Mouse (Mus musculus) stomach, embryonic 16.5 days (tissue): ENCODE data around the gene Wdtc1. TPM values are rescaled to one million over a fixed set of nuclear protein-coding genes. Genes with fewer than 3 reads are reported as not detected.

Experiments used
- ATAC-seq: fragments of 200-750 bp; cut with Nextera tagmentation; 2 replicates; pipeline ENCODE4 v1.8.0; 2017; ENCODE audit warnings: moderate number of reproducible peaks, moderate TSS enrichment; ENCODE audit not compliant: insufficient read depth, low FRiP score
- H3K27ac ChIP-seq: fragments of 300-500 bp; sonication (generic); 2 replicates; pipeline ENCODE4 v1.5.1; 2014; ENCODE audit warnings: low read length
- H3K27me3 ChIP-seq: fragments of 300-500 bp; sonication (generic); 2 replicates; pipeline ENCODE4 v1.6.1; 2014; ENCODE audit warnings: low read length, control low read depth, mixed read lengths; ENCODE audit not compliant: control insufficient read depth, insufficient read depth
- H3K36me3 ChIP-seq: fragments of 300-500 bp; sonication (generic); 2 replicates; pipeline ENCODE4 v1.6.1; 2014; ENCODE audit warnings: low read length; ENCODE audit not compliant: control insufficient read depth, insufficient read depth
- H3K4me1 ChIP-seq: fragments of 300-500 bp; sonication (generic); 2 replicates; pipeline ENCODE4 v1.6.1; 2014; ENCODE audit warnings: low read length, control low read depth, mixed read lengths; ENCODE audit not compliant: control insufficient read depth, insufficient read depth
- H3K4me2 ChIP-seq: fragments of 300-500 bp; sonication (generic); 2 replicates; pipeline ENCODE4 v1.6.1; 2014; ENCODE audit warnings: low read depth, low read length, mixed read lengths
- H3K4me3 ChIP-seq: fragments of 300-500 bp; sonication (generic); replicated peaks from 2 replicates; pipeline ENCODE4 v1.5.1; 2014; ENCODE audit warnings: mild to moderate bottlenecking, low read length
- H3K9ac ChIP-seq: fragments of 300-500 bp; sonication (generic); 2 replicates; pipeline ENCODE4 v1.6.1; 2014; ENCODE audit warnings: low read length
- H3K9me3 ChIP-seq: fragments of 300-500 bp; sonication (generic); replicated peaks from 2 replicates; pipeline ENCODE4 v1.6.1; 2016; ENCODE audit warnings: low read length, control low read depth; ENCODE audit not compliant: control insufficient read depth
- WGBS: fragments of 180-500 bp; shearing (Covaris S2); extraction: QIAGEN DNeasy Blood & Tissue Kit; methylation state at CpG from one replicate; pipeline ENCODE4 v1.1.7; 2014; 5-methylcytosine and 5-hydroxymethylcytosine counted together
- microRNA-seq: library from miRNA; unstranded; fragments of <30 nt; microRNA quantifications from one replicate; pipeline ENCODE4, GENCODE M21; 2016
- polyA plus RNA-seq: library from polyadenylated mRNA; unstranded; fragments of >200 nt; fragmentation: Nextera tagmentation; extraction: Ambion mirVana; gene quantifications from 2 replicates; pipeline ENCODE4 v1.2.1, GENCODE M21; 2015

Wdtc1 gene
- polyA plus RNA-seq, 1 experiment from 2014 or later: 14.8 TPM

- H3K27me3 ChIP-seq: peaks cover 13% of the 10 kb centered on the region
- peaks cover 17% of the 10 kb centered on the region for H3K4me1 ChIP-seq
- no peak overlapping the region for H3K27ac ChIP-seq
- no peak for ATAC-seq
- H3K4me3 ChIP-seq: no peak overlapping the region
- H3K9ac ChIP-seq: no peak overlapping the region
- 70% methylated on average over 1 of the region's 1 CpGs for WGBS
- H3K36me3 ChIP-seq: no peaks in the 10 kb centered on the region
- no peaks in the 10 kb centered on the region for H3K9me3 ChIP-seq
- no peak overlapping the region for H3K4me2 ChIP-seq
These were observed 109.0 kb downstream of the Wdtc1 start for GRCm38 (mm10) chr4:133244289-133244688.

- 25% methylated on average over 13 of the region's 13 CpGs for WGBS
- peaks cover 13% of the 10 kb centered on the region for H3K27me3 ChIP-seq
- H3K27ac ChIP-seq: no peak overlapping the region
- ATAC-seq: no peak
- no peaks in the 10 kb centered on the region for H3K9me3 ChIP-seq
- peak overlapping the region; percentile 31; the same call in 1 of the 2 replicates for H3K9ac ChIP-seq
- H3K4me1 ChIP-seq: peaks cover 17% of the 10 kb centered on the region
- H3K36me3 ChIP-seq: no peaks in the 10 kb centered on the region
- no peak overlapping the region for H3K4me2 ChIP-seq
- no peak overlapping the region for H3K4me3 ChIP-seq
These were observed 109.7 kb downstream of the Wdtc1 start for GRCm38 (mm10) chr4:133243538-133243937.

- Histone ChIP-seq H3K4me3 (no peak overlapping the region), H3K9ac (no peak overlapping the region), H3K27ac (no peak overlapping the region), H3K27me3 (peaks cover 9% of the 10 kb centered on the region), H3K4me2 (no peak overlapping the region), H3K4me1 (peaks cover 17% of the 10 kb centered on the region), H3K36me3 (no peaks in the 10 kb centered on the region), H3K9me3 (no peaks in the 10 kb centered on the region)
- no peak for ATAC-seq
- WGBS: 72% methylated on average over 9 of the region's 9 CpGs
These were observed 110.6 kb downstream of the Wdtc1 start for GRCm38 (mm10) chr4:133242710-133243109.

Small RNA genes within 50 kb of the gene (microRNA-seq; reads per million reads assigned to microRNA genes)
- 4.5 reads per million, percentile 24 among the genes with 10 or more reads in this experiment for gene Mir5122

Other genes with a start within 250 kb of the Wdtc1 start
- gene Wasf2, start 223.0 kb downstream of the Wdtc1 start, polyA plus RNA-seq: 84.3 and 98.6 TPM in 2 replicates
- gene Cd164l2, start 141.3 kb downstream of the Wdtc1 start, polyA plus RNA-seq: 9.2 and 9.5 TPM in 2 replicates
- gene Gpr3, start 140.9 kb downstream of the Wdtc1 start, polyA plus RNA-seq: 0.12 TPM in 1 of 2 replicates, not detected in the other
- gene Map3k6, start 112.7 kb downstream of the Wdtc1 start, polyA plus RNA-seq: 17.1 and 21.0 TPM in 2 replicates
- gene Sytl1, start 90.4 kb downstream of the Wdtc1 start, polyA plus RNA-seq: 52.0 and 76.1 TPM in 2 replicates
- 71.3 and 74.3 TPM in 2 replicates for gene Tmem222, start 75.7 kb downstream of the Wdtc1 start, polyA plus RNA-seq
- 10.1 and 10.7 TPM in 2 replicates for gene Slc9a1, start 16.2 kb upstream of the Wdtc1 start, polyA plus RNA-seq
- gene Tent5b, start 126.7 kb upstream of the Wdtc1 start, polyA plus RNA-seq: 7.9 and 12.6 TPM in 2 replicates
- gene Trnp1, start 145.1 kb upstream of the Wdtc1 start, polyA plus RNA-seq: 0.50 and 0.75 TPM in 2 replicates
- gene Kdf1, start 165.5 kb upstream of the Wdtc1 start, polyA plus RNA-seq: 33.7 and 39.0 TPM in 2 replicates
- 194 and 218 TPM in 2 replicates for gene Nudc, start 192.5 kb upstream of the Wdtc1 start, polyA plus RNA-seq
- gene Nr0b2, start 199.9 kb upstream of the Wdtc1 start, polyA plus RNA-seq: 6.6 and 7.2 TPM in 2 replicates
- 3.9 and 4.2 TPM in 2 replicates for gene Gpatch3, start 221.3 kb upstream of the Wdtc1 start, polyA plus RNA-seq
- 13.8 and 14.3 TPM in 2 replicates for gene Gpn2, start 230.9 kb upstream of the Wdtc1 start, polyA plus RNA-seq
- gene Sfn, start 248.7 kb upstream of the Wdtc1 start, polyA plus RNA-seq: 339 and 468 TPM in 2 replicates